Mouse (Mus musculus) bone marrow, adult 2 months (tissue): Measurements from ENCODE around the gene Mylk. TPM values are rescaled to one million over a fixed set of nuclear protein-coding genes. Genes with fewer than 3 reads are reported as not detected.

Experiments used
- H3K27ac ChIP-seq: fragments of 200-500 bp; 2 replicates; pipeline ENCODE4 v1.5.1; 2012; ENCODE audit warnings: low read depth, mild to moderate bottlenecking, control low read depth, inconsistent platforms, low read length; ENCODE audit not compliant: control insufficient read depth, poor library complexity, insufficient read depth
- H3K4me1 ChIP-seq: fragments of 200-500 bp; 2 replicates; pipeline ENCODE4 v1.6.1; 2011; ENCODE audit warnings: low read length; ENCODE audit not compliant: control insufficient read depth, insufficient read depth
- H3K4me3 ChIP-seq: fragments of 200-500 bp; replicated peaks from 2 replicates; pipeline ENCODE3; 2011; ENCODE audit warnings: mild to moderate bottlenecking, low read depth, low read length, control low read depth; ENCODE audit not compliant: control insufficient read depth
- CTCF ChIP-seq: fragments of 200-500 bp; IDR thresholded peaks from 2 replicates; pipeline ENCODE4 v1.5.1; 2011; ENCODE audit warnings: low read length, control low read depth; ENCODE audit not compliant: control insufficient read depth, insufficient read depth
- POLR2A ChIP-seq: fragments of 200-500 bp; IDR thresholded peaks from 2 replicates; pipeline ENCODE4 v1.6.1; 2011; ENCODE audit warnings: low read depth, mild to moderate bottlenecking, control low read depth, low read length, borderline replicate concordance; ENCODE audit not compliant: control insufficient read depth
- WGBS: fragments of 180-500 bp; shearing (Covaris S2); methylation state at CpG from one replicate; pipeline ENCODE4 v1.1.7; 2018; 5-methylcytosine and 5-hydroxymethylcytosine counted together
- polyA plus RNA-seq: library from polyadenylated mRNA; stranded (reverse); fragments of >200 nt; gene quantifications from 2 replicates; pipeline ENCODE4 v1.2.4, GENCODE M21; 2011; ENCODE audit warnings: low replicate concordance; ENCODE audit not compliant: missing spikeins, insufficient read depth, insufficient read length

Mylk gene
- polyA plus RNA-seq, 1 experiment, result 22.2 TPM

- H3K4me3 ChIP-seq, result no peak overlapping the region
- no peaks in the 10 kb centered on the region for H3K4me1 ChIP-seq
- no peak overlapping the region for H3K27ac ChIP-seq
- TF ChIP-seq CTCF, result no peak
- no peak for TF ChIP-seq POLR2A
- 84% methylated on average over 7 of the region's 7 CpGs for WGBS
These were observed 109.1 kb downstream of the Mylk start for GRCm38 (mm10) chr16:34854066-34854465.

- Histone ChIP-seq H3K4me1 (no peaks in the 10 kb centered on the region), H3K27ac (no peak overlapping the region), H3K4me3 (no peak overlapping the region)
- no peak for TF ChIP-seq POLR2A
- TF ChIP-seq CTCF, result no peak
- WGBS, result 69% methylated on average over 6 of the region's 6 CpGs
These were observed 110.1 kb downstream of the Mylk start for GRCm38 (mm10) chr16:34855136-34855535.

GRCm38 (mm10) chr16:34855751-34856150, 110.7 kb downstream of the Mylk start:
- Histone ChIP-seq H3K27ac (no peak overlapping the region), H3K4me1 (no peaks in the 10 kb centered on the region), H3K4me3 (no peak overlapping the region)
- WGBS, result 64% methylated on average over 2 of the region's 2 CpGs
- TF ChIP-seq POLR2A (no peak), CTCF (no peak)

GRCm38 (mm10) chr16:34857631-34858030, 112.6 kb downstream of the Mylk start:
- Histone ChIP-seq H3K4me1 (no peaks in the 10 kb centered on the region), H3K4me3 (no peak overlapping the region), H3K27ac (no peak overlapping the region)
- TF ChIP-seq POLR2A (no peak), CTCF (no peak)
- WGBS, result 87% methylated on average over 5 of the region's 5 CpGs

GRCm38 (mm10) chr16:34860761-34861160, 115.8 kb downstream of the Mylk start:
- Histone ChIP-seq H3K4me1 (no peaks in the 10 kb centered on the region), H3K4me3 (no peak overlapping the region)
- WGBS, result 79% methylated on average over 3 of the region's 3 CpGs

GRCm38 (mm10) chr16:34861744-34862365, 116.8 kb downstream of the Mylk start:
- no peak for TF ChIP-seq POLR2A
- Histone ChIP-seq H3K27ac (no peak overlapping the region), H3K4me3 (no peak overlapping the region), H3K4me1 (no peaks in the 10 kb centered on the region)
- WGBS, result 78% methylated on average over 10 of the region's 10 CpGs

More at GRCm38 (mm10) chr16:34860761-34861160, 115.8 kb downstream of the Mylk start:
- no peak overlapping the region for H3K27ac ChIP-seq
- no peak for TF ChIP-seq POLR2A
- TF ChIP-seq CTCF, result no peak

GRCm38 (mm10) chr16:34865373-34865772, 120.4 kb downstream of the Mylk start:
- no peak for TF ChIP-seq POLR2A
- no peak for TF ChIP-seq CTCF
- WGBS, result 51% methylated on average over 4 of the region's 4 CpGs

GRCm38 (mm10) chr16:34867217-34867616, 122.2 kb downstream of the Mylk start:
- 81% methylated on average over 2 of the region's 2 CpGs for WGBS
- no peak overlapping the region for H3K4me3 ChIP-seq
- no peaks in the 10 kb centered on the region; the same call in 1 of the 2 replicates for H3K4me1 ChIP-seq
- no peak overlapping the region for H3K27ac ChIP-seq
- TF ChIP-seq CTCF (no peak), POLR2A (no peak)

More at GRCm38 (mm10) chr16:34865373-34865772, 120.4 kb downstream of the Mylk start:
- Histone ChIP-seq H3K27ac (no peak overlapping the region), H3K4me1 (no peaks in the 10 kb centered on the region; the same call in 1 of the 2 replicates), H3K4me3 (no peak overlapping the region)
